Mouse (Mus musculus): ENCODE data around the gene Slk.

Slk gene

GRCm38 (mm10) chr19:47579225-47579787, at the start of gene Slk:
TSS of gene Slk (plus strand) at chr19:47579678.
- peak; percentile 91 for DNase-seq (ENCODE audit: low read depth, low spot score)

- DNase-seq (ENCODE audit: low read depth, low spot score), result no peak
Observed at GRCm38 (mm10) chr19:47531309-47531708, 48.2 kb upstream of the Slk start.

DNA sequence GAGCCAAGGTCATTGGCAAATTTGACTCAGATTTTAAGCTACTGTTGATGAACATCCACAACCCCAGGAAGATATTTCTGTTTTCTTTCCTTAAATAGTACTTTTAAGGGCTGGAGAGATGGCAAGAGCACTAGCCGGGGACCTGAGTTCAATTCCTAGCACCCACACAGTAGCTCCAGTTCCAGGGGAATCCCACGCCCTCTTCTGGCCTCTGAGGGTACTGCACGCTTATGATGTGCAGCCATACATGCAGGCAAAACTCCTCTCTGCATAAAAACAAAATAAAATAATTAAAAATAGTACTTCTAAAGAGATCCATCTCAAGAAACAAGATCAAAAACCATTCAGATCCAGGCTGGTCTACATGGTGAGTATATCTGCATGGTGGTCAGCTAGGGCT, 47.0 kb upstream of the Slk start:
- no peak for DNase-seq (ENCODE audit: low read depth, low spot score)

GRCm38 (mm10) chr19:47534131-47534530, 45.3 kb upstream of the Slk start:
- DNase-seq (ENCODE audit: low read depth, low spot score), result peak; percentile 53

DNA sequence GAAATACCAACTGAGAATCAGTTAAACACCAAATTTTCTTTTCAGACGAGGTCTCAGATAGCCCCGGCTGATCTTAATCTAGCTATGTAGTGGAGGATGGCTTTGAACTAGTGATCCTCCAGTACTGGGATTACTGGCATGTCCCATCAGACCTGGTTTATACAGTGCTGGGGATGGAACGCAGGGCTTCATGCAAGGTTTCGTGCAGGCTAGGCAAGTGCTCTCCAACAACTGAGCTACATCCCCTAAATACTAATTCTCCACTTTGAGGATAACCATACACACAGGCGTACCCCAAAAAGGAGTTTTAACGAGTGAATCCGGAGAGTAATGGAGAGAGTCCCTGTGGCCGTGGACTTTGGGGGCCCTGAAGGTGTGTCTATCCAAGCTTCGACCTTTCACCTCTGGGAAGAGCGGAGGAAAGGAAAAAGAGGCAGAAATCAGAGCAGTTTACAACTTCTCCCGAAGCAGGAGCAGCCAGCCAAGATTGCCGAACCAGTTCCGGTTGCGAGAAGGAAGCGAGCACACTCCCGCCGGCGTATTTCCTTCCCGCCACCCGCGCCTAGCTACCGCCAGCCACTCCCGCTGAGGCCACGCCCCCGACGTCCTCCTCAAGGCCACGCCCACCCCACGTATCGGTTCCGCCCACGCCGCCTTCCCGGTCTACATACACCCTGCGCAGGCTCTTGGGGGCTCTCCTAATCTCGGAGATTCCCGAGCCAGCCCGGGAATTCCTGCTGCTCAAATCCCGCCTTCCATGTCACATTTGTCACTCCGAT, 42.8 kb upstream of the Slk start:
- DNase-seq (ENCODE audit: low read depth, low spot score), result peak; percentile 99

- DNase-seq (ENCODE audit: low read depth, low spot score), result no peak
Observed at GRCm38 (mm10) chr19:47537300-47537792, 42.1 kb upstream of the Slk start, which contains the start of gene Stn1. TSS of gene Stn1 (minus strand) at chr19:47537507.

DNA sequence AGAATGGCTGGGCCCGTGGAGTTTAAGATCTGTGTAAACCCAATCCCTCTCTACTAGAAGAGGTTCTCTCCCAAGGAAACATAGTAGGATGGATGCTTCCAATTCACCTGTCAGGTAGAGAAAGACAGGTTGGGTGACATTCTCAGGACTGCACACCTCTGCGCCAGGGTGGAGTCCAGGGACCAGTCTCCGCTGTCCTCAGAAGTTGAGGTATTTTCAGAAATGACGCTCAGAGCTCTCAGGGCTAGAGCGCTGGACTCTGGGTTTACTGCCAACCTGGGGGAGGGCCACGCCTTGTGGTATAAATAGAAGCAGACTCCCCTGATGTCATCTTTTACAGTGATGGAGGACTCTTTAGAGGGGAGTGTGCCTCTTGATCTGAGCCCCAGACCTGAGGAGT, 41.6 kb upstream of the Slk start:
- no peak for DNase-seq (ENCODE audit: low read depth, low spot score)

DNA sequence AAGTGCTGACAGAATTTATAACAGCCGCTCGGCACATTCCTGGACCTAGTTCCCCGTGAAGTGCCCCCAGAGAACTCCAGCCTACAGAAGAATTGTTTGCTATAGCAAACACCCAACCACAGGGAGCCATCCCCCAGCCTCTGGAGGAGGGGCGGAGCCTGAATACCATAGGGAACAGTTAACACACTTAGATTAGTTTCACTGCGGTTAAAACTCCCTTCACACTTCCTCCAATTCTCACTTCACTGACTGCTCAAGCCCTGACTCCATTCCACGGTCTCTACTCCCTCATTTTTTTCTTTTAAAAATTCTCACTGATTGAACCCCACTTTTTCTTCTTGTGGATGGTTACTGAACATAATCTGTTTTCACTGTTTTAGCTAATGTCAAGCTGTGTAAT, 40.7 kb upstream of the Slk start:
- DNase-seq (ENCODE audit: low read depth, low spot score), result no peak

DNA sequence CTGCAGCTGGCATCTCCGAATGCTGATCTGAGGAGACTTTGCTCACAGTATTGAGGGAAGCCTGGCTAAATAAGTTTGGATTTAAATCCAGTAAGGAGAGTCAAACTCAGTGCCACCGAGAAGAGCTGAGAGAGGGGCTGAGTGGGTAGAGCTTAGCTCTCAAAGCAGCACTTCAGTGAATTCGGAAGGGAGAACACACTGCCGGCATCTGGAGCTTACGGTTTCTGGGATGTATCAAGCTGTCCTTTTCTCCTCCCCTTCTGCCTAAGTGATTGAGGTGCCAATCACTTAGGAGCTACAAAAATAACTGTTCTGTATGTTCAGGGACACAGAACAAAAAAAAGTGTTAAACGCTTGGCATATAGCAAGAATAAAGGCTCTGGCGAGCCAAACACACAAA, 37.0 kb upstream of the Slk start:
- peak; percentile 67 for DNase-seq (ENCODE audit: low read depth, low spot score)

DNA sequence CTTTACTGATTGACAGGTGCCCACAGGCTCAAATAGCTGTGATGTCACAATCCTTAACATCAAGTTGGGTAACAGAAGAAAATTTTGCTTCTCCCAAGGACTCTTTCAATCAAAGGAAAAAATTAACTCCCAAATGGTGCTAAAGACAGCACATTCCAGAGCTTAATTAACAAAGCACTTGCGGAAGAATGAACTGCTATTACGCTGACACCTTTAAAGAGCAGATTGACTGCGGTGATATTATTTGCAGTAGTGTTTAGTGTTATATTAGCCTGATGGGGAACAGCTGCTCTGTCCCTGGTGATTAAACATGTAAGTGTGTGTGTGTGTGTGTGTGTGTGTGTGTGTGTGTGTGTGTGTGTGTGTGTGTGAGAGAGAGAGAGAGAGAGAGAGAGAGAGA, 34.4 kb upstream of the Slk start:
- no peak for DNase-seq (ENCODE audit: low read depth, low spot score)

DNA sequence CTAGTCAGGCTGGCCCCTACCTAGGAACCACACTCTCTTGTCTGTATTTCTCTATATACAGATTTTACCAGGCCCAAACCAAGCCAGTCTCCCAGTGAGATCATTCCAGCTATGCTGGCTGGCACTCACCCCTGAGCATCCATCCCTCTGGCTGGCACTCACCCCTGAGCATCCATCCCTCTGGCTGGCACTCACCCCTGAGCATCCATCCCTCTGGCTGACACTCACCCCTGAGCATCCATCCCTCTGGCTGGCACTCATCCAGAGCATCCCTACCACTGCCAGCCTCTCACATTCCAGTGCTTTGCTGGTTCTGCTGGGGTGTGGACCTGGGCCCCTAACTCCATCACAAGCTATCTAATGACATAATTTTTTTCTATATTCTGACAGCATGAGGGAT, 34.0 kb upstream of the Slk start:
- DNase-seq (ENCODE audit: low read depth, low spot score), result no peak

DNA sequence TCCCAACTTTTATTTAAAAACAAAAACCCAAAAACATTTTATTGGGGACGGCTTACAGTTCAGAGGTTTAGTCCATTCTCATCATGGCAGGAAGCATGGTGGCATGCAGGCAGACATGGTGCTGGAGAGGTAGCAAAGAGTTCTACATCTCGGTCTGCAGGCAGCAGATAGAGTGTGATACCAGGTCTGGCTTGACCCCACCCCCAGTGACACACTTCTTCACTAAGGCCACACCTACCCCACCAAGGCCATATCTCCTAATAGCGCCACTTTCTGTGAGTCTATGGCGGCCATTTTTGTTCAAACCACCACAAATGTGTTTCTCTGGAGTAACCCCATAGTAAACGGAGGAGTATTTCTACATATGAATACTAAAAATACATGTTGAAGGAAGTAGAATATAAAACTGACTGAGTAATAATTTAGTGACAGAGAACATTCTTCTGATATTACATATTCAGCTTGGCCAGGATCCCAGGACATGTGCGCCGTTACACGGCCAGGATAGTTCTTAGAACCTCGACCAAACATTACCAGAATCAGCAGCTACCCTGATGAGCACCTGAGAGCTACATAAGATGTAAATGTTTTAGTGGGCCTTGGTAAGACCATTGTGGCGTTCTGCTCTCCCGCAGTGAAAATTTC, 30.9 kb upstream of the Slk start:
- DNase-seq (ENCODE audit: low read depth, low spot score), result no peak

DNA sequence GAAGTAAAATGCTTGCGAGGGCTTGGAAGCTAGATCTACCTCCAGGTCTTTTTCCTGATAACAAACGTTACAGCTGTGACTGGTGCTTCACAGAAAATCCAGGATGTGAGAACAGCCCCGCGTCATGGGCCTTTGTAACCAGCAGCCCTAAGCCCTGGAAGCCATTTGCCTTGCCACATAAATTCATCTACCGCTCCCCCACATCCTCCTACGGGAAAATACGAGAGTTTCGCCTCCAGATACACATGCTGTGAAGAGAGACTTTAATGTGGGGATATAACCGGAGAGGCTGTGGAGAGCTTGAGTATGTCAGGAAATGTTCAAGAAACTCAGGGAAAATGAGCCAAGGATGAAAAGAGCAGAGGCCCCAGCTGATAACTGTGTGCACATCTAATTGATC, 30.3 kb upstream of the Slk start:
- DNase-seq (ENCODE audit: low read depth, low spot score), result peak; percentile 59

- DNase-seq (ENCODE audit: low read depth, low spot score), result no peak
Observed at GRCm38 (mm10) chr19:47549584-47549983, 29.9 kb upstream of the Slk start.

DNA sequence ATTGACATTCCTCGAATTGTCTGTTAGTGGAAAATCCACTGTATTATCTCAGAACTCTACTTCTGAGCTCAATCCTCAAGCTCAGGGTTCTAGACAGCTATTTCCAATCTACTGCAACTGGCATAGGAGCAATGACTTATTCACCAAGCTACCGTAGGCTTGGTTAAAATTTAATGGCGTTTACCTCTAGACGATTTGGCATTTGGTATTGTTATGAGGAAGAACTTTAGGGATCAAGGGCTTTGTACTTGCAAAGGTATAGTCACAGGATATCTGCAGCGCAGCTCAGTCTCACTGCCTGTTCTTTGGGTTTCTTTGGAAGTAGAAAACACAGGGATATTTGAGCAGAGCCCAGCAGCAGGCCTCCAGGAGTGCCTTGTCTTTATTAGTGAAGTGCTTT, 20.3 kb upstream of the Slk start:
- DNase-seq (ENCODE audit: low read depth, low spot score), result no peak

DNA sequence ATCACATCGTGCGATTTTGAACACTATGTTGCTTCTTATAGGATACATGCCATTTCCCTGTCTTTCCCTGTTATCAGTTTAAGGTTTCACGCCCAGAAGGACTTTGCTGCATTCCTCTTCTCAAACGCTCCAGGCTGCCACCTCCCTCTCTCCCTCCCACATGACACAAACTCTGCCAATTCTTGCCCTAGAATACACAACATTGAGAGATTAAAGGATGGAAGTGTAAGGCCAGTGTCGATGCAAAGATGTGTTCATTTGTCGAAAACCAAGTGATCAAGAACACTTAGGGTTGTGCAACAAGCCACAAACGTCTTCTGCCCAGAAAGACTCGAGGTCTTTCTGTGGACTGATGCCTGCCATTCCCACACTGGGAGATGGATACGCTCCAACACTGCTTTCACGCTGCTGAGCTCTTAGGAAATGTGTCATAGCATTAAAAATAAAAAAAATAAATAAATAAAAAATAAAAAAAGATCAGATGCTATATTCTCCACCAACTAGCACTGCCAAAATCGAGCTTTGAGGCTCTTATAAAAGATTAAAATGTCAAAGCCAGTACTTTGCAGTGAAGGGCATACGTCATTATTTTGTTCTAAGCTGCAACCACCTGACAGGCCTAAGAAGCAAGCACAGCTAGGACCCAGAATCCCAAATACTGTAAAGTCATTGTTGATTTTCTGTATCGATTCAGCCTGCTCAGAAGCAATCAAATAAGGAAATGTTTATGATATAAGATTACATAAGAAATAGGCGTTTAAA, 19.5 kb upstream of the Slk start:
- DNase-seq (ENCODE audit: low read depth, low spot score), result peak; percentile 77

DNA sequence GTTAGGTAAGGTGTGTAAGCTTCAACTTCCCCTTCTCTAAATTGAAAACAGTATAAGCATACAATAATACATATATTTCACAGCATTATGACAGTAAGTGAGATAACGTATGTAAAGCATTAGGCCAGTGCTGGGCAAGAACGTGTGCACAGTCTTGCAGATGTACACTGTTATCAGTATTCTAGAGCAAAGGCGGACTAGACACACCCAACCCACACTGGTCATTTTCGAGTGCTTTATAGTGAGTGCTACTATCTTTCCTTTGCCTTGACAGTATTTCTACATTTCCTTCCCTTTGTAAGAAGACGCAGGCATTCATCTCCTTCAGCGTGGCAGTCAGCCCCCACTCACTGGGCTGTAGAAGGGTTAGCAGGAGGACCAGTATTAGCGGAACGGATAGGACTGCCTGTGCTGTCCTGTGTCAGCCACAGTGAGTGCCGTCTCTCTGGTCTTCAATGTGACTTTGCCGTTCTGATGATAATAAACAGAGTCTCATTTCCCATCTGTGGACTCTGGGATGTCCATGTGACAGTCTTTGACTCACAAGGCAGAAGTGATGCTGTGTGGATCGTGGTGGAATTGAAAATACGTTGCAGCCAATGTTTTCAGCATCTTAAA, 18.8 kb upstream of the Slk start:
- no peak for DNase-seq (ENCODE audit: low read depth, low spot score)

GRCm38 (mm10) chr19:47561996-47562441, 17.5 kb upstream of the Slk start:
- no peak for DNase-seq (ENCODE audit: low read depth, low spot score)

DNA sequence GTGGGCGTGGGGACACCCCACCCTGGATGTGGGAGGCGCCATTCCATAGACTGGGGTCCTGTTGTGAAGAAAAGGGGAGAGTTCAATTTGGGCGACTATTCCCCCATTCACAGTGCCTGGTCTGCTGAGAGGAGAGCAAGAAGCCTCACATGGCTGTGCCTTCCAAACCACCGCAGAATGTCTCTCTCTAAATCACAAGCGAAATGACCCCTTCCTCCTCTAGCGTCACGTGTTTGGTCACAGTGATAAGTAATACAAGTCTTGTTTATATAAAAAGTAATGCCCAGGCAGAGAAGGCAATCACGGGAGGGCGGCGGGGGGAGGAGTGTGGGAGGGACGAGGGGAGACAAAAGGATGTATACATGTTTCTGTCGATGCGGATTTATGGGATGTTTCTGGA, 15.8 kb upstream of the Slk start:
- DNase-seq (ENCODE audit: low read depth, low spot score), result no peak

- no peak for DNase-seq (ENCODE audit: low read depth, low spot score)
Observed at GRCm38 (mm10) chr19:47565031-47565654, 14.3 kb upstream of the Slk start.

DNA sequence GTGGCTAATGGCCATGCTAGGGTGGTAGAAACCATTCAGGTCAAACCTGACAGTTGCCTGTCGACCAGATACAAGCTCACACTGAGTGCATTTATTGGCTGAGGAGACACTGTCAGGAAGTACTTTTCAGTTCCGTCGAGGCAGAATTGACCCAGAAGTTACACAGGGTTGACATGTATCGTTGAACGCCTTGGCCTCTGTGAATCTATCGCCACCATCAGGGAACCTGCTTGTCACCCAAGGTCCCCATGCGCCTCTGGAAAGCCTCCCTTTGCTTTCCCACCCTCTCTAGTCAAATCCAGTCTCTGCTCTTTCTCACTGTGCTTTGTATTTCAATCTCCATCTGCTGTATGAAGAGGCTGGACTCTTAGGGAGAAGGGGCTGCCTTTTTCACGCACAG, 13.5 kb upstream of the Slk start:
- DNase-seq (ENCODE audit: low read depth, low spot score), result no peak
